Comparison of ENCODE assay signal across 8 mouse cellular contexts in the genomic region with DNA sequence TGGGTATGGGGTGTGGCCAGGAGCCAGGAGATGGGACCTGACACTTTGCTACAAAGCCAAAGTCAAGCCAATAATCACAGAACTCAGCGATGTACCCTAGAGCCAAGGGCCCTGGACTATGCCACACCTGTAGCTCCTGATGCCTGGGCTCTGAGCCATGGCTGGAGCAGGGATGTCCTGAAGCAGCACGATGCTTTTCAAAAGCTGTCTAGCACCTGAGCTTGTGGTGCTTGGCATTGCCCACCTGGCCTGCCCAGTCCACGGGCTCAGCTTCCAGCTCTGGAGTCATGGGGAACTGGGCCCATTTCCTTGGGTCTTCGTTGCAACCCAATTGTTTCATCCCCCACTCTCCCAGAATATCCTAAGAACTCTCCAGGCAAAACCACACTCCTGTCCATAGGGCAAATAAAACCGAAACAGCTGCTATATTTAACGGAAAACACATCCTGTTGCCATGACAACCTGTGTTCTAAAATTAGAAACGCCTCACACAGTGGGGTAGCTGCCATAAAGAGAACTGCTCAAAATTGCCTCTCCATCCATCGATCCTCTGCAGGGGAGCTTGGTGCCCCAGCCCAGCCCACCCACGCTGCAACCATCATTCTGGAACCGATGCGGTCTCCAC.
DNase-seq lines count a peak whose midpoint lies in the region; ATAC-seq lines count a peak whose summit lies in the region.

No protein-coding gene starts in this region.

- no peak overlapping the region for H3K4me3 ChIP-seq in embryonic facial prominence, embryonic 10.5 days
- H3K4me3 ChIP-seq in midbrain, embryonic 14.5 days (replicated peaks; ENCODE audit: low read depth, low read length): no peak overlapping the region

- H3K9me3 ChIP-seq in embryonic facial prominence, embryonic 10.5 days: no peaks in the 10 kb centered on the region
- H3K9me3 ChIP-seq in midbrain, embryonic 14.5 days (ENCODE audit: control insufficient read depth, low read length): no peaks in the 10 kb centered on the region

- no peaks in the 10 kb centered on the region for H3K36me3 ChIP-seq in embryonic facial prominence, embryonic 10.5 days (replicated peaks)
- no peaks in the 10 kb centered on the region for H3K36me3 ChIP-seq in midbrain, embryonic 14.5 days (ENCODE audit: control insufficient read depth, insufficient read depth, low read length)

- H3K27me3 ChIP-seq in embryonic facial prominence, embryonic 10.5 days (replicated peaks; ENCODE audit: low read depth, poor library complexity, severe bottlenecking): no peaks in the 10 kb centered on the region
- H3K27me3 ChIP-seq in midbrain, embryonic 14.5 days (ENCODE audit: control insufficient read depth, insufficient read depth, low read length): no peaks in the 10 kb centered on the region

- H3K27ac ChIP-seq in embryonic facial prominence, embryonic 10.5 days (replicated peaks): peak overlapping the region; percentile 45; the same call in 1 of the 2 replicates
- peak overlapping the region; percentile 75 for H3K27ac ChIP-seq in midbrain, embryonic 14.5 days (replicated peaks; ENCODE audit: low read depth, low read length)

- no peak overlapping the region for H3K9ac ChIP-seq in midbrain, embryonic 14.5 days (replicated peaks; ENCODE audit: low read length)

- DNase-seq in frontal cortex, adult 2 months (ENCODE audit: extremely low spot score in 1 of 2, low spot score in 1 of 2): peak; percentile 70 to 79
- no peak for DNase-seq in frontal cortex, postnatal 14 days (ENCODE audit: low spot score in 2 of 2)
- DNase-seq in 3T3-L1 (ENCODE audit: low read depth, low spot score): peak; percentile 66
- DNase-seq in embryonic facial prominence, embryonic 10.5 days (ENCODE audit: low spot score): peak; percentile 30
- peak; percentile 23 for DNase-seq in kidney, postnatal 14 days
- peak; percentile 87 for DNase-seq in midbrain, embryonic 14.5 days
- DNase-seq in urinary bladder, adult 2 months (ENCODE audit: low spot score): no peak
- DNase-seq in urinary bladder, postnatal 10 days (ENCODE audit: low spot score): no peak

- H3K4me2 ChIP-seq in midbrain, embryonic 14.5 days (ENCODE audit: low read length): peak overlapping the region; percentile 29; the same call in 1 of the 2 replicates

- ATAC-seq in midbrain, embryonic 14.5 days (ENCODE audit: low FRiP score, low TSS enrichment): peak; percentile 46; the same call in 1 of the 2 replicates

- 68% methylated on average over 11 of the region's 11 CpGs for WGBS in embryonic facial prominence, embryonic 10.5 days
- WGBS in midbrain, embryonic 14.5 days: 39% methylated on average over 11 of the region's 11 CpGs

- H3K4me1 ChIP-seq in embryonic facial prominence, embryonic 10.5 days: peaks cover 24% of the 10 kb centered on the region
- peaks cover 18% of the 10 kb centered on the region for H3K4me1 ChIP-seq in midbrain, embryonic 14.5 days (ENCODE audit: control insufficient read depth, insufficient read depth, low read length)

Comparison
In these comparisons a context has a peak if more than half of its experiments do, and no peak if none do; other contexts are left out.
1. DNase-seq: peak in frontal cortex, adult 2 months (2 of 2), 3T3-L1 (single experiment), embryonic facial prominence, embryonic 10.5 days (single experiment), kidney, postnatal 14 days (single experiment) and midbrain, embryonic 14.5 days (single experiment); none in frontal cortex, postnatal 14 days (0 of 2), urinary bladder, adult 2 months (single experiment) and urinary bladder, postnatal 10 days (single experiment).